30 mouse cellular contexts compared by ENCODE assay signal in genomic region chr7:18803526-18803925, GRCm38 (mm10). TPM values are rescaled to one million over a fixed set of nuclear protein-coding genes. Genes with fewer than 3 reads are reported as not detected.
"Had no signal": no experiment of that assay in that cellular context is flagged by ENCODE, and none has a peak within 500 bp of the region (broad histone marks: within the 10 kb centered on the region; RNA-seq: fewer than 3 reads in every experiment).

No protein-coding gene starts in this region.

- H3K9me3 ChIP-seq: limb, embryonic 12.5 days; limb, embryonic 15.5 days had no signal

- H3K27me3 ChIP-seq: limb, embryonic 12.5 days; limb, embryonic 15.5 days had no signal

- H3K27ac ChIP-seq: kidney, postnatal 0 days; layer of hippocampus, adult 2 months; limb, embryonic 12.5 days; limb, embryonic 15.5 days; liver, embryonic 14.5 days; macrophage had no signal

- H3K4me1 ChIP-seq: limb, embryonic 12.5 days; limb, embryonic 15.5 days had no signal

- DNase-seq: kidney, adult 2 months; kidney, postnatal 25 days; layer of hippocampus, adult 9-11 months; liver, postnatal 0 days; lung, embryonic 14.5 days; midbrain, embryonic 14.5 days; thymus, postnatal 36 days had no signal

- H3K4me2 ChIP-seq: limb, embryonic 12.5 days; limb, embryonic 15.5 days; liver, embryonic 11.5 days; lung, embryonic 14.5 days; midbrain, embryonic 11.5 days had no signal

- H3K4me3 ChIP-seq: layer of hippocampus, adult 2 months; limb, embryonic 12.5 days; limb, embryonic 15.5 days had no signal

- H3K9ac ChIP-seq: limb, embryonic 12.5 days; limb, embryonic 15.5 days; liver, embryonic 14.5 days; liver, postnatal 0 days; lung, embryonic 14.5 days had no signal

- ATAC-seq: liver, postnatal 0 days; lung, postnatal 0 days had no signal

- H3K36me3 ChIP-seq: limb, embryonic 12.5 days; limb, embryonic 15.5 days had no signal

RNA-seq across cellular contexts. Expression of gene Psg19, which starts 5.2 kb away (rescaled TPM):
- total RNA-seq: layer of hippocampus, adult 2 months; layer of hippocampus, postnatal 25 days; left cerebral cortex, adult 18-20 months; left cerebral cortex, postnatal 25 days; megakaryocyte-erythroid progenitor cell, adult 5-6 weeks; midbrain, postnatal 0 days had no signal
- polyA plus RNA-seq: kidney, adult 2 months; kidney, embryonic 14.5 days; kidney, postnatal 0 days; large intestine, adult 2 months; limb, embryonic 12.5 days; limb, embryonic 15.5 days; liver, embryonic 11.5 days; liver, embryonic 14.5 days; liver, postnatal 0 days; lung, embryonic 14.5 days; lung, postnatal 0 days; macrophage; midbrain, embryonic 11.5 days; midbrain, embryonic 14.5 days; midbrain, postnatal 0 days; neural tube, embryonic 11.5 days; neural tube, embryonic 14.5 days; spleen, adult 2 months; stomach, embryonic 16.5 days; thymus, postnatal 0 days; urinary bladder, adult 2 months had no signal

RNA-seq across cellular contexts. Expression of gene Psg17, which starts 17.9 kb away (rescaled TPM):
- total RNA-seq: layer of hippocampus, adult 2 months; layer of hippocampus, postnatal 25 days; left cerebral cortex, adult 18-20 months; left cerebral cortex, postnatal 25 days; midbrain, postnatal 0 days had no signal
- polyA plus RNA-seq: kidney, embryonic 14.5 days; kidney, postnatal 0 days; limb, embryonic 15.5 days; liver, embryonic 14.5 days; liver, postnatal 0 days; lung, postnatal 0 days; macrophage; midbrain, embryonic 11.5 days; midbrain, embryonic 14.5 days; midbrain, postnatal 0 days; neural tube, embryonic 11.5 days; small intestine, adult 2 months; spleen, adult 2 months had no signal

RNA-seq across cellular contexts. Expression of gene Mill2, which starts 36.2 kb away (rescaled TPM):
- total RNA-seq: megakaryocyte-erythroid progenitor cell, adult 5-6 weeks had no signal
- polyA plus RNA-seq: limb, embryonic 12.5 days; neural tube, embryonic 11.5 days; neural tube, embryonic 14.5 days had no signal
